Mouse (Mus musculus) cortical plate, adult 2 months (tissue): Measurements from ENCODE around the gene Patj.

Experiments used
- CTCF ChIP-seq: fragments of 200-500 bp; IDR thresholded peaks from 2 replicates; pipeline ENCODE4 v1.5.1; 2011; ENCODE audit warnings: mild to moderate bottlenecking, control low read depth, low read length; ENCODE audit not compliant: insufficient read depth; ENCODE audit errors: extremely low read depth
- POLR2A ChIP-seq: fragments of 200-500 bp; IDR thresholded peaks from 2 replicates; pipeline ENCODE4 v1.6.1; 2011; ENCODE audit warnings: mild to moderate bottlenecking, low read length, control low read depth; ENCODE audit not compliant: insufficient read depth; ENCODE audit errors: extremely low read depth

DNA sequence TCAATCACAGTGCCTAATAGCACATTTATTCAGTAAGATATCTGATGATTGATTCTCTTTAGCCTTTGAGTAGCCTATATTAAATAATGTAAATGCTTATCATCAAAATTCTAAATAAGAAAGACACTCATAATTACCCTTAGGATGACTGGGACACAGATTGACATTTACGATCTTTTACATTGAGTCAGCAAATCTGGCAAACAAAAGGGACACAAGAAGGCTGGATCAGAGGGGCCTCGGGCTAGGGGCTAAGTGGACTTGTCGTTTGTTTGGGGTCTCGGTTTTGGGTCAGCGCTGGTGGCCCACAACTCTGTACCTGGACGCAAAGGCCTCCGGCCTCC, 267 bp upstream of the Patj start:
- TF ChIP-seq POLR2A: no peak
- no peak for TF ChIP-seq CTCF
